Mouse (Mus musculus): Measurements from ENCODE around the gene Nckipsd.

Nckipsd gene

DNA sequence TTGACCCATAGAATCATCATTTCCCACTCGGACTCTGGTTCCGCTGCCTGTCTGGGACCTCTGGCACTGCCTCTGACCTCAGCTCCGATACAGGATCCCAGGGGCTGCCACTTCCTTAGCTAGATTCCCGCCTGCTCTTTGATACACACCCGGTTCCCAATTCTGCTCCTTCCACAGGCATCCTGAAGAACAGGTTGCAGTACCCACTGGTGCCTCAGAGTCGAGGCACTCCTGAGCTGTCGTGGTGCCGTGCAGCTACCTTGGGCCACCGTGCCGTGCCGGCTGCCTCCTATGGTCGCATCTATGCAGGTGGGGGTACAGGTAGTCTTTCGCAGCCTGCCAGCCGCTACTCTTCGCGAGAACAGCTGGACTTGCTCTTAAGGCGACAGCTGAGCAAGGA, 40.3 kb downstream of the Nckipsd start:
- DNase-seq (ENCODE audit: low spot score in 2 of 2): no peak

DNA sequence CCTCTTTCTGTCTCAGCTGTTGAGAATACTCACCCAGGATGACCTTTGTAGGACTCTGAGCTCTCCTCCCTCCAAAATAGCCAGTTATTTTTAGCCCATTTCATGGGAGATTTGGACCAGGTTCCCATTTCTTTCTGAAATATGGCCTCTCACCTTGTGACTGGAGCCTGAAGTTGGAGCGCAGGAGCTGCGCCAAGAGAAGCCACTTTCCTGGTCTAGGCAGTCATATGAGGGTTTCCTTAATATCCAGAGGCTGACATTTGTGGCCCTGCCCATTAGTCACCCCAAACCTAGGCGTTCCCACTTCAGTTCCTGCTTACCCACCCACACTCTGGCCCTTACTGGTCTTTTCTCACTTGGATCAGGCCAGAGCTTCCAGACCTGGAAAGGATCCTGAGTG, 44.8 kb downstream of the Nckipsd start, which contains the start of gene Slc26a6:
TSS of gene Slc26a6 (plus strand) at position 308 of the 400 bp plus-strand sequence.
- no peak for DNase-seq (ENCODE audit: low spot score in 2 of 2)

DNA sequence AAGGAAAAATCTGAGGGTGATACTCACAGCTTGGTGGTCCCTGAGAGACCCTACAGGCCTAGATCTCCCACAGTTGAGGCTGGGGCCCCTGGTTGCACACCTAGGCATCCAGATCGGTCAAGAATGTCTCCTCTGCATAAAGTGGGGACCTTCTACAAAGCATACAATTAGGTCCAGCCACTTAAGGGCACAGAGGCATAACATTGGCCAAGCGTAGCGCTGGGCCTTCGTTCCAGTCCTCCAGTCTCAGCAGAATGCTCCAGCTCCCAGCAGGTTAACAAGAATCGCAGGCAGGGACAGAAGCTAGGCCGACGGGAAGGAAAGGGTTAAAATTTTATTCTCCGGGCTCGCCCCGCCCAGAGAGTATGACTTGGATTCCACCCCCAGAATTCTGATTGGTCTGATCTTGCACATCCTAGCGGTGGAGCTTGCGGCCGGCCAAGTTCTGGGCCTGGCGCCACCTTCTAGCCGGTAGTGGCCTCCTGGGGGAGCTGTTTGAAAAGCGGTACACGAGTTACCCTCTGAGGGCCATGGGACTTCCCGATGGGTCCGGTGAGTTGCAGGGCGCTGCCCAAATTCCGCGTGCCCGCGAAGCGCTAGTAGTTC, 45.6 kb downstream of the Nckipsd start:
- peak; percentile 90 to 91 for DNase-seq (ENCODE audit: low spot score in 2 of 2)

DNA sequence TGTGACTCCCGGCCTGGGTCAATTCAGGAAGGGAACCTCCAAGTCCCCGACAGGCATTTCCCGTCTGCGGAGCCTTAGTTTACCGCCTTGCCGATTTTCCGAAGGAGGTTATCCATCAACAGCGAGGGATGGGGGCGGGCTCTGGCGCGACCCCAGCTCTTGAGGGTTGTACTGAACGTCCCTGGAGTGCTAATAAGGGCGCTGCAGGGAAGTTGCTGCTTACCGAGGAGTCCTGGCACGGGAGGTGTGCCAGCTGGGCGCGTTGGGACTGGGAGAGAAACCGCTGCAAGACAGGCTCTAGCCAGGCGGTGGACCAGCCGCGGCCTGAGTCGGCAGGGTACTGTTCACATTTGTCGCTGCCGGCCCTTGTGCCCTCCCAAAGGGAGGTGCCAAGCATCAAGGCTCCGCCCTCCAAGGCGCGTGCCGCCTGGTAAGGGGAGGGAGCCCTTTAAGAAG, 46.1 kb downstream of the Nckipsd start:
- DNase-seq (ENCODE audit: low spot score in 2 of 2): peak; percentile 85

DNA sequence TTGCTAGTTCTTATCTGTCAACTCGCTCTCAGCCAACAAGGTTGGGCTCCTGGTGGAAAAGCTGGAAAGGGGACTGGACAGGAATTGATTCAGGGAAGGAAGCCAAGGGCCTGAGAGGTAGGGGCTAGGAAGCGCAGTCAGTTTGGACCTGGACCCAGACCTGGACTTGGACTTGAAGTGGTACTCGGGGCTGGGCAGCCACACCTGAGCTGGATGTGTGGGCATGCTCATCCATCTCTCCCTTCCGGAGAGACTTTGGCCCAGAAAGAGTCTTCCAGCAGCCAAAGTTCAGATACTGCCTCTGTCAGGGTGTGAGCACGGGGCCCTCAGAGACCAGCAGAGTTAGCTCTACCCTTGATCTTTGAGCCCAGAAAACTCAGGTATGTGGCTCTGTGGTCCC, 47.2 kb downstream of the Nckipsd start:
- DNase-seq (ENCODE audit: low spot score in 2 of 2): no peak

DNA sequence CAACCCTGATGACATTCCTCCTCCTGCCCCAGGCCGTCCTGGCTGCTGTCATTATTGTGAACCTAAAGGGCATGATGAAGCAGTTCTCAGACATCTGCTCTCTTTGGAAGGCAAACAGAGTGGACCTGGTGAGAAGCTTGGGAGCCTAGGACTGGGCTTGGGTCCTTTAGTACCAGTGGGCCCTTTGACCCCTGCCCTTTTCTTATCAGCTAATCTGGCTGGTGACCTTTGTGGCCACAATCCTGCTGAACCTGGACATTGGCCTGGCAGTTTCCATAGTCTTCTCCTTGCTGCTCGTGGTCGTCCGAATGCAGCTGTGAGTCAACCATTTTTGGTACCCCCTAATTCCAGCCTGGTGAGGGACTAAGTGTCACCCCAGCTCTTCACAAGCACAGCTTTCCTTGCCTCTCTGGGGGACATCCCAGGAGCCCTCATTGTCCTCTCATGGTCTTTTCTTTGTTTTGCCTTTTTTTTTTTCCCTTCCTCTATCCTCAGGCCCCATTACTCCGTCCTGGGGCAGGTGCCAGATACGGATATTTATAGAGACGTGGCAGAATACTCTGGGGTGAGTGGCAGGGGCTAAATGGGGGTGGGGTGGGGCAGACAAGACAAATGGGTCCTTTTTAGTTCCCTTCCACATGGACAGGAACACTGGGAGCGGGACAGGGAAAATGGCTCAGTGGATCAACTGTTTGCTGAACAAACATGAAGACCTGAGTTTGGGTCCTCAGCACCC, 50.8 kb downstream of the Nckipsd start:
- no peak for DNase-seq (ENCODE audit: low spot score in 2 of 2)

All from right cerebral cortex, postnatal 36 days (tissue).